Mouse (Mus musculus): ENCODE results near the gene Edn2.
A peak's percentile ranks its signal among the peaks of the same experiment; 100 is the strongest.

Edn2 gene

GRCm38 (mm10) chr4:120158714-120159310, 2.2 kb upstream of the Edn2 start:
- DNase-seq, result no peak

GRCm38 (mm10) chr4:120162586-120162985, 1.6 kb downstream of the Edn2 start:
- no peak for DNase-seq

- peak; percentile 37 for DNase-seq
Measured at GRCm38 (mm10) chr4:120163242-120163641, 2.2 kb downstream of the Edn2 start.

GRCm38 (mm10) chr4:120164316-120164715, 3.3 kb downstream of the Edn2 start:
- DNase-seq, result no peak

GRCm38 (mm10) chr4:120167778-120168177, 6.8 kb downstream of the Edn2 start:
- DNase-seq, result no peak

- DNase-seq, result no peak
Measured at GRCm38 (mm10) chr4:120168346-120168745, 7.3 kb downstream of the Edn2 start.

- no peak for DNase-seq
Measured at GRCm38 (mm10) chr4:120170387-120170936, 9.5 kb downstream of the Edn2 start.

- DNase-seq, result peak; percentile 12
Measured at GRCm38 (mm10) chr4:120172050-120172684, 11.2 kb downstream of the Edn2 start.

- DNase-seq, result no peak
Measured at GRCm38 (mm10) chr4:120179123-120179522, 18.1 kb downstream of the Edn2 start.

GRCm38 (mm10) chr4:120180535-120180934, 19.5 kb downstream of the Edn2 start:
- DNase-seq, result no peak

GRCm38 (mm10) chr4:120184374-120184991, 23.5 kb downstream of the Edn2 start:
- DNase-seq, result no peak

- no peak for DNase-seq
Measured at GRCm38 (mm10) chr4:120186441-120186840, 25.4 kb downstream of the Edn2 start.

- DNase-seq, result no peak
Measured at GRCm38 (mm10) chr4:120186934-120187333, 25.9 kb downstream of the Edn2 start.

GRCm38 (mm10) chr4:120188204-120188603, 27.2 kb downstream of the Edn2 start:
- DNase-seq, result no peak

- DNase-seq, result no peak
Measured at GRCm38 (mm10) chr4:120188651-120189161, 27.7 kb downstream of the Edn2 start.

- no peak for DNase-seq
Measured at GRCm38 (mm10) chr4:120189941-120190340, 28.9 kb downstream of the Edn2 start.

GRCm38 (mm10) chr4:120191987-120192386, 31.0 kb downstream of the Edn2 start:
- DNase-seq, result no peak

- DNase-seq, result no peak
Measured at GRCm38 (mm10) chr4:120194026-120194425, 33.0 kb downstream of the Edn2 start.

GRCm38 (mm10) chr4:120194965-120195364, 34.0 kb downstream of the Edn2 start:
- DNase-seq, result no peak

GRCm38 (mm10) chr4:120199184-120199885, 38.3 kb downstream of the Edn2 start:
- DNase-seq, result no peak

- DNase-seq, result no peak
Measured at GRCm38 (mm10) chr4:120200551-120201266, 39.7 kb downstream of the Edn2 start.

GRCm38 (mm10) chr4:120204357-120204942, 43.4 kb downstream of the Edn2 start:
- DNase-seq, result no peak

Measured in kidney, postnatal 14 days (tissue).